Mouse (Mus musculus) small intestine, adult 2 months (tissue): Measurements from ENCODE around the gene Lrrc4c.

Source experiments
- CTCF ChIP-seq: fragments of 200-500 bp; IDR thresholded peaks from 2 replicates; pipeline ENCODE4 v1.5.1; 2012; ENCODE audit warnings: low read depth, mild to moderate bottlenecking, control low read depth, inconsistent platforms, low read length, moderate library complexity, mixed read lengths; ENCODE audit not compliant: insufficient replicate concordance, insufficient read length; ENCODE audit errors: extremely low read depth
- POLR2A ChIP-seq: fragments of 200-500 bp; IDR thresholded peaks from 2 replicates; pipeline ENCODE4 v1.6.1; 2012; ENCODE audit warnings: low read depth, mild to moderate bottlenecking, control low read depth, inconsistent platforms, low read length, moderate library complexity

GRCm38 (mm10) chr2:96853797-96854196 is 535.8 kb downstream of the Lrrc4c start:
- no peak for TF ChIP-seq POLR2A
- no peak for TF ChIP-seq CTCF
